Mouse (Mus musculus) hematopoietic stem cell, adult 5-6 weeks (primary cell): Measurements from ENCODE around the gene Nck2. TPM values are rescaled to one million over a fixed set of nuclear protein-coding genes. Genes with fewer than 3 reads are reported as not detected.

Source experiments
- ATAC-seq, 2 experiments: fragments of 125-278 bp in 1 of 2; replicated peaks in 1 of 2; 2 replicates each; pipeline ENCODE4 v1.8.0; 2016 to 2017; ENCODE audit warnings: inconsistent platforms in 2 of 2, mild to moderate bottlenecking in 2 of 2, moderate number of reproducible peaks in 2 of 2, low read depth in 1 of 2, moderate TSS enrichment in 1 of 2; ENCODE audit not compliant: low FRiP score in 2 of 2, poor library complexity in 2 of 2, severe bottlenecking in 2 of 2, insufficient read depth in 1 of 2, low TSS enrichment in 1 of 2
- total RNA-seq: library from RNA; stranded (forward); fragments of 172-1452, 232-1000 nt; gene quantifications from 2 replicates; pipeline ENCODE4 v1.2.3, GENCODE M21; 2017

Gene Nck2
- total RNA-seq, 1 experiment from 2014 or later = 14.6 TPM

- ATAC-seq = no peak
Observed at GRCm38 (mm10) chr1:43460468-43460867, 16.1 kb downstream of the Nck2 start.

DNA sequence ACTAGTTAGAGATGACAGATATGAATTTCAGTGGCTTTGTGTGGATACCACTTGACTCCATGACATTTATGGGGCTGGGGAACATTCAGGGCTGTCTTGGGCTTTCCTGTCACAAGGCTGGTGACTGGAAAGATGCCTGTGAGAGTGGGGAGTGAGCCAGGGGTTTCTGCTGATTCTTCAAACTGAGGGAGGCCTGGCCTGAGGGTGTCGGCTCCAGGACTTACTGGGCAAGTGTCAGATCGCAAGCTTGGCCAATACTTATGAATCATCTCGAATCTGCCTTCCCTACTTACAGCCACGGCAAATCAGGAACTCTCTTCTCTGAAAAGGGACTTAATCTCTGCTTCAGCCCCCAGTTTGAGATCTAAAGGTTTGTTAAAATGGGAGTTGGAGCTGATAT lies 18.3 kb downstream of the Nck2 start:
- no peak for ATAC-seq

GRCm38 (mm10) chr1:43463941-43464682 lies 19.7 kb downstream of the Nck2 start:
- no peak for ATAC-seq

DNA sequence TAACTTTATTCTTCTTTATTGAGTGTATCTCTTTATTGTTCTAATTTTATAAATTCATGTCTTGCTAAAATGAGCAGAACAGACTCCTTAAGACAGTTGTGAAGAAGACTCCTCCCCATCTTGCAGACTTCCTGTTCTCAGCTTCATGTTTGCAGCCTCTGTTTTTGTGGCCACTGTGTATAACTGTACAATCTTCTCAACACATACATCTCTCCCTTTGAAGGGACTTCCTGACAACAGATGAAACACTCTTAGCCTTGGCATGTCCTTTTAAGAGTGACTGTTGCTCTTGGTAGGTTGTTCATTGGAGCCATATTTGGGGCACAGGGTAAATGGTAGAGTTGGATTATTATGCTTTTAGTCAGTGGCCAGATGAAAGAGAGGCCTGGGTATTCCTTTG lies 20.6 kb downstream of the Nck2 start:
- ATAC-seq = 0 out of 4 replicates have a peak, but pooled peaks have one; percentile 8 to 9

GRCm38 (mm10) chr1:43465957-43466624 lies 21.7 kb downstream of the Nck2 start:
- peak; percentile 40 to 44; a peak in 3 of 4 replicates for ATAC-seq

- peak in 1 of 2 experiments; percentile 1; a peak in 1 of 4 replicates for ATAC-seq
Observed at GRCm38 (mm10) chr1:43467656-43468055, 23.3 kb downstream of the Nck2 start.

DNA sequence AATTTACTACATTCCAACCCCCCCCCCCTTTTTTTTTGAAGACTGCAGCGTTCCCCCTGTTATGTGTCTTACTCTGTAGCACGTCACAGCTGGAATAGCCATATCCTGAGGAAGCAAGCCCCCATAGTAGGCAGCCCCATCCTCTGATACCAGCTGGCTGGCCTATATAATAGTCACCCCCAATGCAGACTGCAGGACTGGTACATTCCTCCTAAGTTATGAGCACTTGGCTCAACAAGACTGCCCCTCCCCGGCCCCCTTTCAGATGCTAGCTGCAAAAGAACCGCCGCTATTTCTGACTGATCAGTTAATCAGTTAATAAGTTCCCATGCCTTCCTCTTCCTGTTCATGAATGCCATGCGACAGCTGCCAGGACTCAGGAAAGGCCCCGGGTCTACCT lies 23.8 kb downstream of the Nck2 start:
- peak; percentile 9 to 17; a peak in 2 of 4 replicates for ATAC-seq

DNA sequence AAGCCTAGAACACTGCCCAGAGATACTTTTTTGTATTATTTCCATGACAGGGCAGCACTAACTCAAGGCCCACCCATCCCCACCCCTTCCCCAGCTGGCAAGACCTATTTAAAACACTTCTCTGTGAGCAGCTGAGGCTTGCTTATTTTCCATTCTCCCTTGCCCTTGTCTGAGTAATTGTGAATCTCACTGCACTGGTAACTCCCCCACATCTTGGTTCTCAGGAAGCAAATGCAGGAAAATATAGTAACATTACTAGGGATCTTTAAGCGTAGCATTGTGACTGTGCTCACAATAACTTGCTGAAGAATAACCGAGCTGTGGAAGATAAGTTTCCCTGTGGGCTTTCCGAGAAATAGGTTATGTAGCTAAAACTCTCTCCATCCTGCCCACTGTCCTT lies 24.6 kb downstream of the Nck2 start:
- no peak for ATAC-seq

DNA sequence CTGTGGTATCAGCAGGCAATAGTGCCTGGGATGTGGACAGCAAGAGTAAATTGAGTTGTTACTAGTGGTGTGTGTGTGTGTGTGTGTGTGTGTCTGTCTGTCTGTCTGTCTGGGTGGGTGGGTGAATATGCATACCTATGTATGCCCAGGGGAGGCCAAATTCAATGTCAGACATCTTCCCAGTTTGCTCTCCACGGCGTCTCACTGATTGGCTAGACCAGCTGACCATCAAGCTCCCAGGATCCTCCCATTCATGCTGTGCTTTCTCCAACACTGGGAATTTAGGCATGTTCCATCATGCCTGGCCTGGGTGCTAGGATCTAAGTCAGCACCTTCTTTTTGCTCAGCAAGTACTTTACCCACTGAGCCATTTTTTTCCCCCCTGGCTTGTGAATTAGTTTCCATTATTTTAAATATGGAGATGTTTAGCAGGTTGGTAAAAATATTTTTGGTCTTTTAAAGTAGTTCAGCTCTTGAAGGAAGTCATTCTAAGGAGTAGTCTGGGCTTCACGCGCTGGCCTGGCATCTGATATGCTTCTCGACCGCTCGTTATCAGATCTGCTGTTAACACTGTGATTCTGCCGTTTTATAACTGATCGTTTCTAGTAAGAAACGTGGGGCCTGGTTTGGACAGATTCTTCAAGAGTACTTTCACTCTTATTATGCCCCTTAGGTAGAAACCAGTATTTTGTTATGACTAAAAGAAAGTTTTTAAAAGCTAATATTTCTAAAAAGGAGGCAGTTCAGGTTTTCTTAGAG lies 26.2 kb downstream of the Nck2 start:
- no peak for ATAC-seq

GRCm38 (mm10) chr1:43471180-43472045 lies 27.0 kb downstream of the Nck2 start:
- ATAC-seq = no peak

GRCm38 (mm10) chr1:43472046-43472649 lies 27.8 kb downstream of the Nck2 start:
- no peak for ATAC-seq

DNA sequence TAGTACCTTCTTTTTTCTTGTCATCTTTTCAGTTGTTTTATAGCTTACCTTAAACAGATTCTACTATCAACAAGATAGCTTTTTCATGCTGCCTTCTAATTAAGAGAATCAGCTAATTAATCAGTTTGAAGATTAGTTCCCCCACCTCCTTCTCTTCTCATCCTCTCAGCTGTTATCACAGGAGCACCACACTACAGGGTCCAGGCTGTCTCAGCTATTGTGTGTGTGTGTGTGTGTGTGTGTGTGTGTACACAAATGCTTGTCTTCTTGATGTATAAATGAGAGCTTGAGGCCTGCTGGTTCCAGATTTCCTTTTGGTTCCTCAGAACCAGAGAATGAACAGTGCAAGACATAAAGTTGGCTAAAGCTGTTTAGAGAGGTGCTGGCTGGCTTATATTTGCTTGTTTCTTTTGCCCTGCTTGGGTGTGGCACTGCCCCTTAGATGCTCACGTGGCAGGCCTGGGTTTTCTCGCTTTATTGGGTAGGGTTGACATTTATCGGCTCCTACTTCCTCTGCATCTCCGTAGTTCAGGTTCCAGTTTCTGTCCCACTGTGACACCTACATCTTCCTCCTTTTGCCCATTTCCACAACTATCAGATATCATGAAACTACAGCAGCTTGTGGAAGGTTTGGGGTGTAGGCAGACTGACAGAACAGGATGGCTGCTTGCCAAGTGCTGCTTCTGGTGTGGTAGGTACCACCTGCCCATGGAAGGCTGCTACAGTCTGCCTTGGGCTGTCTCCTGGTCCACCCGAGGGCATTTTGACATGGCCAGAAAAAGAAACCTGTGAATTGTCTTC lies 29.6 kb downstream of the Nck2 start:
- ATAC-seq = peak; percentile 10 to 16; a peak in 2 of 4 replicates

- ATAC-seq = peak; percentile 19 to 30; a peak in 2 of 4 replicates
Observed at GRCm38 (mm10) chr1:43474535-43475409, 30.4 kb downstream of the Nck2 start.

GRCm38 (mm10) chr1:43477954-43478353 lies 33.6 kb downstream of the Nck2 start:
- no peak for ATAC-seq

GRCm38 (mm10) chr1:43485204-43485603 lies 40.8 kb downstream of the Nck2 start:
- ATAC-seq = no peak
